Mouse (Mus musculus) ES-E14 (cell line): ENCODE data around the gene Atf3.

Source experiments
- CHD2 ChIP-seq: IDR thresholded peaks from 2 replicates; pipeline ENCODE4 v1.6.1; 2014; ENCODE audit warnings: mild to moderate bottlenecking, low read depth, low read length, inconsistent platforms
- HCFC1 ChIP-seq: IDR thresholded peaks from 2 replicates; pipeline ENCODE4 v1.6.1; 2012; ENCODE audit warnings: low read length, inconsistent platforms, borderline replicate concordance; ENCODE audit not compliant: insufficient read depth

DNA sequence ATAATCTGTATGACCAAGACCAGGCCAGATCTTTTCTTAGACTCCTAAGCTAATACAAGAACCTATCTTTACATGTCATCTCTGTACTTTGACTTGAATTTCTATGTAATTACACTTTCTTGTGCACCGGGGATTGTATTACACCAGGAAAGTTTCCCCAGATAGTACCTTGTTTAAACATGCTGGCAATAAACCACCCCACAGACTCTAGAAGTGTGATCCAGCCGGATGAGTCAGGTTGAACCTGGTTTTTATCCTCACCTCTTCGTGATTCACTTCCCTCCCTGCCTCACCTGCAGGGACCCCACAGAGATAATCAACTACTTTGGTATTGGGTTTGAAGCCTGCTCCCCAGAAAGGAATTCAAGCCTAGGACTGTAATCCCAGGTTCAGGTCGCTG lies 82.4 kb downstream of the Atf3 start:
- TF ChIP-seq HCFC1: no peak
- no peak for TF ChIP-seq CHD2
